Mouse (Mus musculus) cerebellum, postnatal 14 days (tissue): ENCODE measurements at regions not wholly inside any gene's neighbourhood (a gene's known extent, or its start where the extent isn't known, plus 50 kb on each side); places are given as distances from the start of the nearest gene placed in this dataset.
"Not testable (repeated sequence)": the region's sequence is repeated elsewhere in the genome, so short reads cannot be mapped to it uniquely, and the experiment has no call there.

Experiments used
- DNase-seq, 2 experiments: peaks; one replicate each; pipeline ENCODE4 v3.0.0; 2021; ENCODE audit warnings: mixed read lengths in 2 of 2

DNA sequence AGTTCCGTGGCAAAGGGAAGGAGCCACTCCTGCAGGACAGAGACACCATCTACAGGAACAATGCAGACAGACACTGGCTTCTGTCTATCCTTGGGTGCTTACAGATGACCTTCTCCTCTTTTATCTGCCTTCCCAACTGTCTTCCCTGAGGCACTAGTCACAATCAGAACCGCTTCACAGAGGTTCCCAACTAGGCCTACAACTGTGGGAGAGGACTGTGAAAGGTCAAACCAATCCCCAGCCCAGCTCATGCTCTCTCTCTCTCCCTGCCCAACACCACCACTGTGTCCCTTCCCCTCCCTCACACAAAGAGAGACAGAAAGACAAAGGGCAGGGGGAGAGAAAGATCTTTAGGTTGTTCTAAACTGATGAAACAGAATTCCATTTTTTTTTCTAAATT lies 61.3 kb downstream of the Tmem17 start:
- no peak for DNase-seq

DNA sequence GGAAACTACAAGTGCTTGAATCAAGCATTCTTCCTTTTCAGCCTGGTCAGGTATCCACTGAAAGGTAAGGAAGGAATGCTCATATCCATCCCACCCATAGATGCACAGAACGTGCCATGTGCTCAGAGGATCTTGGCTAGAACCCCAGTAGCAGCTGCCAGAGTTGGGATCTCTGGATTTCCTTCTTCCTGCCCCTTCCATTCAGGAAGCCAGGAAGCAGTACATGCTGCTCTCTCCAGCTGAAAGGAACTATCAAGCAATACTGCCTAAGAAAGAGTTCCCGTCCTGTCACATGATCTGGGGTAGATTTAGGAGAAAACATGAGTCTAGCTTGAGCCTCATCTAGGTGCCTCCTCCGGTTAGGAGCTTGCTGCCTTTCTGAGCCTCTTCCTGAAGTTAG lies 61.9 kb downstream of the Tmem17 start:
- DNase-seq: no peak

DNA sequence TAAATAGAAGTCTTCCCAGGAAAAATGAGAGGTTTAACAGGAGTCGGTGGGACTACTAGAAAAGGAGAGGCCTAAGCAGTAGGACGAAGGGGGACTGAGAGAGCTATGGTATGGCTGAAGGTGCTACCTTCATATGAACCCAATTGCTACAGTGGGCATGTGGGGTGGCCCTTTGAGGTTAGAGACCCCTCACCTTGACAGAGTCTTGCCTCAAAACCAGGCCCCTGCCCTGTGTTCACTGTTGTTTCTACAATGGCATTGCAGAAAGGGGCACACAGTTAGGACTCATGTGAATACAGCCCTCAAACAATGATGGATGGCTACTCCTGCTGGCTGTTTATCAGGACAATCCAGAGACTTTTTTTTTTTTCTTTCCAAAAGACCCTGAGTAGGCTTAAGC lies 62.6 kb downstream of the Tmem17 start:
- DNase-seq: no peak

DNA sequence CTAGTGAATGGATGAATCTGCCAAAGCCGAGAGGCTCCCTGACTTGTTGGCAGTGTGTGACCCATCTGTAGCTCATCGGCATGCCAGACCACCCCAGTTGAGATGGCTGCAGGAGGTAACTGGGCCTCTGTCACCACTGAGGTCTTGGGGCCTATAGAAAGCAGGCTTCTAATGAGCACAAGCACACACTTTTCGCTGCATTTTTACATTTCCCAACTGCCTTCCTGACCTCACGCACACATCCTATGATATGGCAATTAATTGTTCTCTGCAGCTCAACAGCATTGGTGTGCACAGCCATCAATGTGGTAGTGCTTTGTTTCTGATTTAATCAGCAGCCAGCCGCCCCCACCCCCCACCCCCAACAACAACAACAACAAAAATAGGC lies 72.2 kb downstream of the Tmem17 start:
- peak; percentile 32 to 59 for DNase-seq

DNA sequence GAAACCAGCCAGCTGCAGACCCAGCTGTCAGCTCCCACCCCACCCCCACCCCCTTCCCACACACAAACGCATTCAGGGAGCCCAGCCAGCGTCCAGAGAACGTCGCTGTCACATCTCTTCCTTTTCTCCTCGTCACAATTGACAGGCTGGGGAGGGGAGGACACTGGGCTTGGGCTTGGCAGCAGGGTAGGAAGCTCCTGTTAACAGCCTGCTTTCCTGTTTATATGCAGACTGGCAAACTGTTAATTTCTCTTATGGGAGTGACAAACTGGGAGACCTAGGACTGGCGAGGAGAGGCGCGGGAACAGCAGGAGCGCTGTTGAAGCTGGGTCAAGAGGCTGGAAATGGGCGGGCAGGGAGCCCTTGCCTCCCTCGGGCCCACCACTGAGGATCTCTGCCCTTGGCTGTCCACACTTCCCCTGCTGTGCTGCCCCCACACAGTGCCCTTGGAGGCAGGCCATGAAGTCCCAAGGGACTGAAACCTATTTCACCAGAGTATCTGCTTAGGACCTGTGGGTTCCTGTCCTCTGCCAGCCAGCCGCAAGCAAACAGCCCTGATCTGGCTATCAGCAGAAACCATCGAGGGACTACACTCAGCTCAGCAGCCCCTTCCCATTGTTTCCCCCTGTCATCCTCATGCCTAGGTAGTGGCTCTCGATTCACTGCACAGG lies 72.7 kb downstream of the Tmem17 start:
- peak; percentile 46 to 52 for DNase-seq

DNA sequence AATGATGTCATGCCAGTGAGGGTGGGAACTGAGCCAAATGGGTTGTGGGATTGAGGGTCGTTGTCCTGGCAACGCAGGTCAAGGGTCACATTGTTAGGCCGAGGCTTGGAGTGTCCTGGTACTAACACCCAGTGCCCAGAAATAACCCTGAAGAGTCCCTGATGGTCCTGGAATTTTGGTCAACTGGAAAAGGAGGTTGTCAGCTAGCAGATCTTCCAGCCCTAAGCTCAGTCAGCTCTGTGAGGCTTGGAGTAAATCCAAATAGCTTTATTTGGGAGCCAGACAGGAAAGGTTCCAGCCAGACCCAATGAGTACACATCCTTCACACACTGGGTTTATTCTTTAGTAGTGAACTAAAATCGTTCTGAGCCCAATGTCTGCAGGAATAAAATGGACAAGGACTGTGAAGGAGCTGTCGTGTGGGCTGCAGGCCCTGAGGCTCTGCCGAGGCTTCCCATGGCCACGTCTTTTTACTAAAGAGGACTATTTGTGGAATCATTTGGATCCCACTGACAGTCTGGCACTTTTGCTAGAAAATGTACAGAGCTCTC lies 75.9 kb downstream of the Tmem17 start:
- DNase-seq: peak; percentile 61 to 72

DNA sequence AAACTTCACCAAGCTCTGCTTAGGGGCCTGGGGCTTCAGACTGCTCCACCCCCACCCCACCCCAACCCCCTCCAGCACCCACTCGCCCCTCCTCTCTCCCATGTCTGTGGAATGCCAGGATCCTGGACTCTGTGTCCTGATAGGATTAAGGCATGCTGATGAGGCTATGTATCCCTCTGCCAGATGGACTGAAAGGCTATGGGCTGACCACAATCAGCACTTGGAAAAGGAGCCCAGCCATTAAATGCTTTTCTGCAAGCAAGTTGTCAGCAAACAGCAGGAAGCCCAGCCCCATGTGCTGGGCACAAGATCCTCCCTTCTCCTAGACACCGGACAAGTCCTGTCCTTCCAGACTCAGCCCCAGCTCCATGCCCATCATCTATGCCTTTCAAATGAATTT lies 76.7 kb downstream of the Tmem17 start:
- peak; percentile 17 to 57 for DNase-seq

DNA sequence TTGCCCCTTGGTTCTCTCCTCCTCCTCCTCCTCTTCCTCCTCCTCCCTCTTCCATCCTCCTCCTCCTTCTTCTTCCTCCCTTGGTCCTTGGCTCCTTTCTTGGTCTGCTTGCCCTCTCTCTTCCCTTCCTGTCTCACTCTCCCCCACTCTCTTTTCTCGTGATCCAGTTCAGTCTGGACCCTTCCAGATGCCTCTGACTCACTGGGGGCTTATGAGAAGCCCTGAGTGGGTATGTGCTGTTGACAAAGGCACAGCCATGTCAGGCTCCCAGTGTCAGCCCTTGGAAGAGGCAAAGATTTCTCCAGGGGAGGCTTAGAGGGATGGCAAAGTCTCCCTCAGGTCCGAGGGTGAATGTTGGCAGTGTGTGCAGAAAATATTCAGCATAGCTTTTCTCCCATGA lies 78.0 kb downstream of the Tmem17 start:
- DNase-seq: no peak

DNA sequence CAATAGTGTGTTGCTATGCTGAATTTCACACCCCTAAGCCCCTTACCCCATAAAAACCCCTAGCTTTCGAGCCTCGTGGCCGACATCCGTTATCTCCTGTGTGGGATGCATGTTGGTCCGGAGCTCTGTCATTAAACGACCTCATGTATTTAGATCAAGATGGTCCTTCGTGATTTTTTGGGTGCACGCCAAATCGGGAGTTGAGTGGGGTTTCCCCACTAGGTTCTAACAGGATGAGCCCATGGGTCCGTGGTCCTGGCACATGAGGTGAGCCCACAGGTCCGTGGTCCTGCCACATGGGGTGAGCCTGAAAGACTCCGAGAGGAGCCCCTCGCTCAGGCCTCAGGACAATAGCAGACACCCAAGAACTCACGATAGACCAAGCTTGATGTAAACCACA lies 79.2 kb downstream of the Tmem17 start:
- DNase-seq: not testable (repeated sequence)

DNA sequence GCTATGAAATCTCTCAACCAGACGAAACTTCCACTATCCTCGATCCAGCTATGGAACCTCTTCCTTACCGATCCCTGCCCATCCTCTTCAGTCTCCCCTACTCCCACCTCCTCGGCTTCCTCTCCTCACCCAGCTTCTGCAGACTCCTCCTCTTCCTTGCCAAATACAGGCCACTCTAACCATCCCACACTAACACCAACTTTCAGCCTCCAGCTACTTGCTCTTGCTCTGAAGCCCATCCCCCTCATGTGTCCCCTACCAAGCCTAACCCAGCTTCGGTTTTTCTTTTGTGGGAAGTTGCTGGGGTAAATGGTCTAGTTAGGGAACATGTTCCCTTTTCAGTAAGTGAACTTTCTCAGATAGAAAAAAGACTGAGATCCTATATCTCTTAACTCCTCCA lies 80.8 kb downstream of the Tmem17 start:
- no peak for DNase-seq

DNA sequence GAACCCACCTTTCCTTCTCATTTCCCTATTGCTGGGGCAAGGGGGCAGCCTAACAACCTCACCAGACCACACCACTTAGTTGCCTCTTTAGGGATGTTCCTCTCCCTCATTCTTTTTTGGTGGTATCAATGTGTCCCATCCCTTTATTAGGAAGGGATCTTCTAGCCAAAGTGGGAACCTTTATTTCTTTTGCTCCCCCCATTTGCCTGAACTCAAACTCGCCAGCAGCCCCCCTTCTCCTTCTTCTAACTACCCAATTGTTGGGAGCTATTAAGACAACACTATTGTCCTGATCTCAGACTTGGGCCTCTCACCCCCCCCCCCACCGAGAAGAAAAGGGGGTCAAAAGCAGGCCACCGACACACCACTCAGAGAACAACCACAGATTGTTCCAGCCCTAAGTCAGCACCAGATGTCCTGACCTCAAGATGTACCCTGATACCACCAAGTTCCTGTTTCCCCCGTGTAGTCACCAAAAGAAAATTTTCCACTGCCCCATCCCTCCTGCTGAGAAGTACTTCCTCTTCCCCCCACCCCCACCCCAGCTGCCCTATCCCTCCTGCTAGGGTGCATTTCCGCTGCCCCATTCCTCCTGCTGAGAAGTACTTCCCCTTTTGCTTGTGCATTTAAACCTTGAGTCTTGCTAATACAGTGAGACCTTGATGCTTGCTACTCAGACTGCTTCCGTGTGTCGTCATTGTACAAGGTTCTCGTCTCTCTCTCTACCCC lies 84.4 kb downstream of the Tmem17 start:
- DNase-seq: no peak

DNA sequence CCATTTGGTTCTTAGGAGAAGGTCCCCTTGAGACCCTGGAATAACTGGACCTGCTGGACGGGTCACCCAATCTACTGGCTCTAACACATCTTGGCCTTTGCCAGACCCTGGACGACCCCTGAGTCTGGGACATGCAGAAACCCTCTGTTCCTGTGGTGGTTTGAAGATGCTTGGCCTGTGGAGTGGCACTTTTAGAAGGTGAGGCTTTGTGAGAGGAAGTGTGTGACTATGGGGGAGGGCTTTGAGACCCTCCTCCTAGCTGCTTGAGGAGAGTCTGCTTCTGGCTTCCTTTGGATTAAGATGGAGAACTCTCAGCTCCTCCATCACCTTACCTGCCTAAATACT lies 84.9 kb downstream of the Tmem17 start:
- no peak for DNase-seq

DNA sequence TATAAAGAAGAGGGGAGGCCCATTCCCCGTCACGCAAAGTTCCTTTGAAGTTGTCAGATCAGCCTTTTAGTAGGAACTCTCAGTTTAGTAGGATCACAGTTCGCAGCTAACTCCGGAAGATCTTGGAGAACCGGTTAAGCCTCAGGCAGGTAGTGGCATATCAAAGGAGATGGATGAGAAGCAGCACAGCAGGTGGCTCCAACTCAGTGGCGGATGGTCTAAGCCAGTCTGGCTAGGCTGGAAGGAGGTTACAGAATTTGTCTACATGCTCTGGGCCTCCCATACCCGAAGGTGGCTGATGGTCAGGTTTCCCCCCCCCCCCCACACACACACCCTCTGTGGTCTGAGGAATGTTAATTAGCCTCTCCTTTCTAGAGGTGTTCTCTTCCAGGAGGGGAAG lies 88.5 kb downstream of the Tmem17 start:
- DNase-seq: no peak

DNA sequence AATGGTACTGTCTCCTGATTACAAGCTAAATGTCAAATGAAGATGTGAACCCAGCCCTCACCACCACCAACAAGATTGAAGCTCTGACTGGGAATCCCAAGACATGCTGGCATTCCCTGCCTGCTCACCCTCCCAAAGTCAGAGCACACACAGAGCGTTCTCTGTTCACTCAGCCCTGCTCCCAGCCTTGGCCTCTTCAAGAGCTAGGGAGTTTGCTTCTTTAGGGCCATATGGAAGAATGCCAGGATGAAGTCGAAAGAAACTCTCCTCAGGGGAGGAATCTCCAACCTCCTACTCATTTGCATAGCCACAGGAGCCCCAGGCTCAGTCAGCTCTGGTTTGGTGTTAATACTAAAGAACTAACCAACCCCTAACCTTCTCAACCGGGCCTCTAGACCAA lies 90.1 kb downstream of the Tmem17 start:
- DNase-seq: no peak

DNA sequence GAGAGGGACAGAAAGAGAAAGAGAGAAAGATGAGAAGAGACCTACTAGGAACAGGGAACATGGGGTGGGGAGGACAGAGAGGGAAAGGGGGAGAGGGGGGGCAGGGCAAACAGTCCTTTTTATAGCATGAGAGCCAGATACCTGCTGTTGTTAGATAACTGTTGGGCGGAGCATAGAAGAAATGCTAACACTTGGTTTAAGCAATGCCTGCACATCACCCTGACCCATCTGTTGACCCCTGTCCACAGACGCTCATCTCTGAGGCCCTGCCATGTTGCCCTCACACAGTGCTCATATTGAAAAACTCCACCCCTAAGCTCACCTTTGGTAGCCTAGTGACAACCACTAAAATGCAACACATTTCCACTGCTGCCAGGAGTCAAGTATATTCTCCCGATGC lies 90.7 kb downstream of the Tmem17 start:
- no peak for DNase-seq

DNA sequence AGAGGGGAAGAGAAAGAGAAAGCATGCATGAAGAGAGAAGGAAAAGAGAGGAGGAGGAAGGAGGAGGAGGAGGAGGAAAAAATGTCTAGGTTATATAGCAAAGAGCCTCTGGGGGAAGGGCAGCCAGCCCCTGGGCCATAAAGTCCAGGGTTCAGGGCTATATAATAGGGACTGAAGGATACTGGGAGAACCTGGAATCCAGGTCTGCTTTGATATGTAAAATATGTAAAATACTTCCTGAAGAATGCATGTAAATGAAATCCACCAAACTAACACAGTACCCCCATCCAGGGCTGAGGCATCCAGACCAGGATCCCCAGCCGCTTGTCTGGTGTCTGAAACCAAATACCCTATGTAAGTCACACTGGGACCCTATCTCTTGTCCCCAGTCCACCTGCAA lies 91.5 kb downstream of the Tmem17 start:
- no peak for DNase-seq

DNA sequence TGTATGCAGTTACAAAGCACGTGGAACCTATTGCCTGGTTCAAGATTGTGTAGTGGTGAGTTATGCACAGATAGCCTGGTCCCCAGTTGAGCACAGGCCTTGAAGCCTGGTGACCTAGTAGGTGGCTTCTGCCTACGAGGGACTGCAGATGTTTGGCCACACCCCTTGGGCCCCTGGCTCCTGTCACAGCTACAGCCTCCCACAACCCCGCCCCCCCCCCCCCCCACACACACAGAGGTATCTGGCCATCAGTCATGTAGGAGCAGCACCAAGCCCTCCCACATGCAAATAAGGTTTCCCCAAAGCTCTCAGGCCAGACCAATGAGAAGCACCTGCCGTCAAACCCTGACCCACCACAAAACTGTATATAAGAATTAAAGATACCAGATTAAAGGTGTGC lies 94.5 kb downstream of the Tmem17 start:
- DNase-seq: no peak

DNA sequence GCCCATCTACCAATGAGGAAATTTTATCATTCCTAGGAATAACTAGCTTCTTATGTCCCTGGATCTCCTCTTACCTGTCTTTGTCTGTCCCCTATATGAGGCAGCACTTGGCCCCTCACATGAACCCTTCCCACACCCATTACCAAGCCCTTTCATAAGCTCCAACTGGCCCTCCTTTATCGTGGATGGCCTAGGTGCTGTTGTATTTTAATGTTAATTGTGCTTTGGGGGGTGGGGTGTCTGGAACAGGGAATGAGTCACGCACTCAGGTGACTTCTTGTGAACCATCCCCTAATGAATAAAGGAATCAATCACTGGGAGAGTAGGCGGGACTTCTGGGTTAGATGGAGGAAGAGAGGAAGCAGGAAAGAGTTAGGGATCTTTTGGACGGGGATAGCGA lies 95.8 kb downstream of the Tmem17 start:
- no peak for DNase-seq

DNA sequence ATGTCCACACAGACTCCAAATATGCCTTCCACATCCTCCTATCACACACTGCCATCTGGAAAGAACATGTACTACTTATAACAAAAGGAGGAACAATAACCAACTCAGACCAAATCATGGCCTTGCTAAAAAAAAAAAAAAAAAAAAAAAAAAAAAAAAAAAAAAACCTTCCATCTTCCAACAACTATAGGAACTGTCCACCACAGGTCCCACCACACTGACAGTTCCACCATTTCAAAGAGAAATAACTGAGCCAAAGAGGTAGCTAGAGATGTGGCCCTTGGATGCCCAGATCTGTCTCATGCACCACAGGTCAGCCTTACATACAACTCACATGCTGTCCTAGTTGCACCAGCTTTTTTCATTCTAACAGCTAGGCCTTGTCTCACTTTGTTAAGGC lies 97.1 kb downstream of the Tmem17 start:
- DNase-seq: no peak

DNA sequence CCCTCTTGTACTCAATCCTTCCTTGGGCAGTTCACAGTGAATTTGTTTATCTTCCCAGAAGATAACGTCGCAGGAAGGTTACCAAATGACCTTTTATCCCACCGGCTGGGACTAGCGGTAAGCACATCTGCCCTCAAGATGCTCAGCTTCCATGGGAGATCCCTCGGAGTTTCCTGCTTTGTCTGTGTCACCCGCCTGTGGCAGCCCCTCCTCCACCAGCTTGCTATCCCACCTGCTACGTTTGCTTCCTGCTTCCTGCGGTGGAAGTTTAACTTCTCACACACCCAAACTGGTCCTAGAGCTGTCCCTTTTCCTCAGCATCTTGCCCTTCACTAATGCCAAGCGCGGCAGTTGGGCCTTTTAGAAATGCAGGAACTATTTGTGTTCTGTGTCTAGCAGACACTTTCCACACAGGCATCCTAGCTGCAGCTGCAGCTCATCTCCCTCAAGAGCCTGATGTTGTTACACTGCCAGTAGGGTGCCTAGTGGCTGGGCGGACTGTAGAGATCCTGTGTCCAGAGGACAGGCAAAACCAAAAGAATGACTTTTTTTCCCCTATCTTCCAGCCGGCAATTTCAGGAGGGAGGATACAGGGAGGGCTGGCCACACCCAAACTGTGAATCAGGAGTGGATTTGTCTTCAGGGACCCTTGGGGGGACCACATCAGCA lies 98.7 kb downstream of the Tmem17 start:
- no peak for DNase-seq

DNA sequence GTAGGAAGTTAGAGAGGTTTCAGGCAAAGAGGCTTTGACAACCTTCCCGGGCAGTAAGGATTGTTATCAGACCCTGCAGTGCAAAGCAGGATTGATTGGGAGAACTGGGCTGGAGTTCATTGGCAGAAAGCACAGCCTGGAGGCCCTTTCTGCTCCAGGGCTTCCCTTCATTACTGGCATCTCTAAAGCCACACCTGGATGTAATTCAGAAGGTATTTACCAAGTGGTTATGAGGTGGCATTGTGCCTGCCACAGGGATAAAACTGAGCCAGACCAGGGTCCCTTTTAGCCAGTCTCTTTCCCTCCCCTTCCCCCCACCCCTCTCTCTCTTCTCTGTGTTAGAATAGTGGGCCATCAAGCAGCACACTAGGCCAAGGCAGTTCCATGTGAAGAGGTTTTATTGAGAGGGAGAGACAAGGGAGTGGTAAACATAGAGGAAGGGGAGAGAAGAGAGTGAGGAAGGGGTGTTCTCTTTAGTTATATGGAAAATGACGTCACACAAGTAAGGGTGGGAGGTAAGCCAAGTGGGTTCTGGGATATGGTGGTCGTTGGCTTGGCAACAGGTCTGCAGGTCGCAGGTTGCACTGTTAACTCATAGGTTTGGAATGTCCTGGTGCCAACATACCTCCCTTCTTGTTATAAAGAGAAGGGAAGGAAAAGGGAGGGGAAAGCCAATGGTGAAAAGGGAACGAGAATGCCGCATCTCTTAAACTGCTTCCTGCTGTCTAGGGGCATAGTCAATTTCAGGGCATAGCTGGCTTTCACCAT lies 99.4 kb downstream of the Tmem17 start:
- DNase-seq: no peak

DNA sequence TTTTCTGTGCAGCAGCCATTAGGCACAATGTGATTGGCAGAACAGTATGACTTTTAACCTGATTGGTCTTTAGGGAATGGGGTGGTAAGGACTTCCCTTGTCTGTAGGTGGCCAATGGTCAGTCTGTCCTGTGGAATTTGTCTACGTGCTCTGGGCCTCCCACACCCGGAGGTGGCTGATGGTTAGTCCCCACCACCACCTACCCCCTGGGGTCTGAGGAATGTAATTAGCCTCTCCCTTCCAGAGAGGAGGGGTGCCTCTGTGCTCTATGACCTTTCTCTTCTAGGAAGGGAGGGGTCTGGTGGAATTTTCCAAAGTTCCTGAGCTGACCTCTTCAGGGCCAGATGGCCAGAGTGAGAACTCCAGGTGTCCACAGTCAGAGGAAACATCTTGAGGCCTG lies 101.6 kb downstream of the Tmem17 start:
- no peak for DNase-seq

DNA sequence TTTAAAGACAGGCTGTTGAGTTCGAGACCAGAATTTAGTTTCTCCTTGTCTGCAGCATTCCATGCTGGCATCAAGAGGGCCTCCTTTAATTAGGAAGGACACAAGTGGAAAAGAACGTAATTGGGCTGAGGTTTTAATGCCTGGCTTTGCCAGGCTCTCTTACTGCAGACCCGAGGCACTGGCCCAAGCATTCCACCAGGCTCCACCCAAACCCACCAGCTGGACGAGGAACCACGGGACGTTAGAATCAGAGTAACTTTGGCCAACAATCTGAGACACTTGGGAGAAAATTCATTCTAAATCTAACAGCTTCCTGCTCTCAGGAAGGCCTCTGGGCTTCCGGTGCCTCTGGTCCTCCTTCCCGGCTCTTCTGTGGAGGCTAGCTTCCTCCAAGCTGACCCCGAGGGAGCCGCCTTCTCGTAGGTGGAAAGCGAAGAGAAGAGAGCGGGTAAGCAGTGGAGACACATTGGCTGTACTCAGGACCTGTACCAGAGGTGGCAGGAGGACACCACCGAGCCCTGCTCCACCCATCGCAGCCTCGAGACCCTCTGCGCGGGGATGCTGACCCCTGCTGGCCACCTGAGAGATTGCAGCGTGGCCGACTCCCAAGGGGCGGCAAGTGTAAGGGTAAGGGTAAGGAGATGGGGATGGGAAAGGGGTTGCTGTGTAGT lies 105.5 kb downstream of the Tmem17 start:
- DNase-seq: peak; percentile 94 to 96
